Mouse (Mus musculus): ENCODE data around the gene Tspan32. TPM values are rescaled to one million over a fixed set of nuclear protein-coding genes. Genes with fewer than 3 reads are reported as not detected.

Tspan32 gene
- polyA plus RNA-seq, 1 experiment from 2014 or later: 3.4 TPM

DNA sequence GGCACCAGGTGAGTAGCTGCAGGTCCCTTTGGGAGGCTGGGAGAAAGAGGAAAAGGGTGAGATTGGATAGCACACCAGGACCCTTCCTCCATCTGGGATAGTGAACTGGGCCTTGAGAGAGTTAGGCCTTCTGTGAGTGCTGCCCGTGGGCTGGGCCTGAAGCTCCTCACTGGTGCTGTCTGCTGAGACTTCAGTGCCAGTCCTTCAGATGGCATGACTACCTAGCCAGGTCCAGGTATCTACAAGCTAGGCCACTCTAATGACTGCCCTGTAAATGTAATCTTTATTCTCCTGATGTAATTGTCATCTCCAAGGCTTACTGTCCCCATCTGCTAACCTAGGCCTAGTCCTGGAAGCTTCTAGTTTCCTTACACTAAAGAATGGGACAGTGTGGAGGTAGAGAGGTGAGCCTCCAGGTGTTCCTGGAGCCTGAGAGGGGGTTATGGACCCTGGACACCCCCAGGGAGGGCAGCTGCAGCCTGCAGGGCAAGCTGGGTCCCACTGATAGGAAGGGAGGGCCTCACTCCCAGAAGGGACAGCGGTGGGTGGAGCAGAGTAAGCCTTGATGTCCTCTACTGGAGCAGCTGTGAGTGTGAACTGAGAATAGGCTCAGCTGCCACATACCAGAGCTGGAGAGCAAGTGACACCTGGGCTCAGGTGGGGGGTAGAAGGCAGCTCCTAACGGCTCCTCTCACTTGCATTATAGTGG lies 9.1 kb upstream of the Tspan32 start:
- H3K27ac ChIP-seq: no peak overlapping the region
- H3K27me3 ChIP-seq: no peaks in the 10 kb centered on the region
- no peak overlapping the region for H3K4me3 ChIP-seq
- no peak overlapping the region for H3K4me2 ChIP-seq (replicated peaks)
- WGBS: 68% methylated on average over 3 of the region's 3 CpGs
- no peaks in the 10 kb centered on the region for H3K36me3 ChIP-seq
- H3K9me3 ChIP-seq: no peaks in the 10 kb centered on the region
- no peak overlapping the region for H3K9ac ChIP-seq
- no peak; the same call in 1 of the 2 replicates for ATAC-seq (ENCODE audit: low FRiP score, low read depth)
- H3K4me1 ChIP-seq: peaks cover 17% of the 10 kb centered on the region; the same call in 1 of the 2 replicates

DNA sequence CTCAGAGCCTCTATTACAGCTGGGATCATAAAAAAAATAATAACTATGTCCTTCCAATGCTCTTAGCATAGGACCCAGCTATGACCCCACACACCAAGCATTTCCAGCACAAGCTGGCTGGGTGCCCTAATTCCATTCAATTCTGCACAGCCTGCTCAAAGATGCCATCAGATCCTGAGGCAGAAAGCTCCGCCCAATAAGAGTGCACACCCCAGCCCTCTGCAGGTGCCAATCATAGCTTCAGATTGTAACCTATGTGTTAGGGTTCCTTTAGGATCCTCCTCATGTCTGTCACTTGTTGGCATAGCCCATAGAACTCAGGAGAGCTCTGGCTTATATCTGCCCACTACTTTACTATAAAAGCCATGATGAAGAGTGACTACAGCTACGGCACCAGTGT lies 7.8 kb upstream of the Tspan32 start:
- Histone ChIP-seq H3K9me3 (no peaks in the 10 kb centered on the region), H3K27ac (no peak overlapping the region), H3K4me2 (replicated peaks) (no peak overlapping the region), H3K27me3 (no peaks in the 10 kb centered on the region), H3K9ac (no peak overlapping the region), H3K36me3 (no peaks in the 10 kb centered on the region), H3K4me1 (peaks cover 17% of the 10 kb centered on the region; the same call in 1 of the 2 replicates), H3K4me3 (no peak overlapping the region)
- WGBS: 80% methylated on average over 2 of the region's 2 CpGs
- ATAC-seq (ENCODE audit: low FRiP score, low read depth): no peak

DNA sequence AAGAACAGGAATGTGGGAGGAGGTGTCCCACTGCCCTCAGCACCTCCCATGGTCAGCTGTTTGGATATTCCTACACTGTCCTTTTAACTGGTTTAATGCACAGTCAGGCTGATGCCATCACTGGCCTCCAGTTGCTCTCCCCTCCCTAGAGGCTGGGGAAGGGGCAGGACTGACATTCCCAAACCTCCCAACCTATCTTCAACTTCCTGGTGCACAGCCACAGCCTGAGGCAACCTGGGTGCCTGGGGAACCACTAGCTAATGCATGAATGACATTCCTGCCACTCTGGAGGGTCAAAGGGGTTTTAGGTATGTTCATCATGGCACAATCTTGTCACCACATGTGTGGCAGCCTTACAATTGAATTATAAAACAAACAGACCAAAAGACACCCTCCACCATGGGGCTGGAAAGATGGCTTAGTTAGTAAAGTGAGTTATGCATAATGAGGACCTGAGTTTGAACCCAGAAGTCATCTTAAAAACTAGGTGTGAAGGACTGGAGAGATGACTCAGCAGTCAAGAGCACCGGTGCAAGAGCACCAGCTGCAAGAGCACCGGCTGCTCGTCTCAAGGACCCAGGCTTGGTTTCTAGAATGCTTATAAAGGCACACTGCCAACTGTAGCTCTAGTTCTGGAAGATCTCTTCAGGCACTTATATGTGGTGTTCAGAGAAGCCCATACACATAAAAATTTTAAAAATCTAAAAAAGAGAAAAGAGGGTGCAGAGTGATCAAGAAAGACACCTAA lies 7.3 kb upstream of the Tspan32 start:
- Histone ChIP-seq H3K9me3 (no peaks in the 10 kb centered on the region), H3K27me3 (no peaks in the 10 kb centered on the region), H3K4me1 (peaks cover 17% of the 10 kb centered on the region; the same call in 1 of the 2 replicates), H3K4me2 (replicated peaks) (no peak overlapping the region), H3K27ac (no peak overlapping the region), H3K4me3 (no peak overlapping the region), H3K9ac (no peak overlapping the region), H3K36me3 (no peaks in the 10 kb centered on the region)
- 53% methylated on average over 3 of the region's 3 CpGs for WGBS
- no peak for ATAC-seq (ENCODE audit: low FRiP score, low read depth)

DNA sequence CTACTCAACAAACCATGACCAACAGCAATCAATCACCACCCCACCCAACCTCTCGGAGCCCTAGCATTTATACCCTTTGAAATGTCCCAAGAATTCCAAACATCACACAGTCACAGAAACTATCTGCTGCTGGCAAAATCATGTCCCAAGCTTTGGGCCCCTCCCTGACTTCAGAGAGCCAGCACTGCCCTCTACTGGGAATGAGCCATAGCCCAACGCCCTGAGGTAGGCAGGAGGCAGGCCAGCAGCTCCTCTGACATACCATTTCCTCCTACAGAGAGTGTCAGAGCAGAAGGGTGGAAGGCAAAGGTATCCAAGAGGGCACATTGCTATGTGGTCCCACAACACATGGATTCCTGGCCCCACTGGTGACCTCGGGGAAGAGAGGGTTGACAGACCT lies 2.2 kb upstream of the Tspan32 start:
- Histone ChIP-seq H3K9ac (no peak overlapping the region), H3K4me2 (replicated peaks) (no peak overlapping the region), H3K4me3 (no peak overlapping the region), H3K4me1 (peaks cover 37% of the 10 kb centered on the region), H3K36me3 (no peaks in the 10 kb centered on the region), H3K27ac (no peak overlapping the region), H3K9me3 (no peaks in the 10 kb centered on the region), H3K27me3 (no peaks in the 10 kb centered on the region)
- 23% methylated on average over 3 of the region's 3 CpGs for WGBS
- ATAC-seq (ENCODE audit: low FRiP score, low read depth): no peak

DNA sequence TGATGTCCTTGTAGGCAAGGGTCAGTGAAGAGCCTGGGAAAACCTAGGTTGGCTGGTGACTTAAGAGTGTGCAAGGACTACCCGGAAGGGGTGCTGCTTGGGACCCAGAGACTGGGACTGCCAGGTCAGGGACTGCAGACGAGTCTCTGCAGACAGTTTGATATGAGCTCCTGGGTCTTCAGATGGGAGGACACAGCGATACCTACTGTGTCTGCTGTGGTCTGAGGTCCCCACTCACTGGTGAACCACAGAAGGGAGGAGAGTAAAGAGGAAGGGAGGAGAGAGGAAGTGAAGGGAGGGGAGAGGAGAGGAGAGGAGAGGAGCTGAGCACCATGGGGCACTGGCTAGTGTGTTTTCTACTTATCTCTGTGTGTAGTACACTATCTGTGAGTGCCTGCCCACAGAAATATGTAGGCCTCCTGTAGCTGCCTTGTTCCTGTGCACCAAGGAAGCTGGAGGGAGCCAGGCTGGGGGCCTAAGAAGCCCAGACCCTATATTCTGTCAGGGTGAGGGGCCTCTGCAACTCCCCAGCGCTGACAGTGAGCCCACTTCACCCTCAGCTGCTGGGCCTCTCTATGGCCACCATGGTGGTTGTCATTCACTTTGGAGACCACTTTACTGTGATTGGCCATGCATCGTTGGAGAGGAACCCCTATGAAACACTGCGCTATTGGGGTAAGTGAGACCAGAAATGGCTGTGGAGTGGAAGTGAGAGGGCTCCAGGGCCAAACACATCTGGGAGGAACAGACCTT lies 674 bp downstream of the Tspan32 start:
- peak overlapping the region; percentile 65; the same call in 1 of the 2 replicates for H3K27ac ChIP-seq
- WGBS: 84% methylated on average over 6 of the region's 6 CpGs
- no peaks in the 10 kb centered on the region for H3K9me3 ChIP-seq
- no peaks in the 10 kb centered on the region for H3K27me3 ChIP-seq
- no peaks in the 10 kb centered on the region for H3K36me3 ChIP-seq
- H3K4me3 ChIP-seq: no peak overlapping the region
- H3K4me2 ChIP-seq (replicated peaks): peak overlapping the region; percentile 19; the same call in 1 of the 2 replicates
- H3K9ac ChIP-seq: peak overlapping the region; percentile 19; the same call in 1 of the 2 replicates
- H3K4me1 ChIP-seq: peaks cover 57% of the 10 kb centered on the region
- no peak for ATAC-seq (ENCODE audit: low FRiP score, low read depth)

DNA sequence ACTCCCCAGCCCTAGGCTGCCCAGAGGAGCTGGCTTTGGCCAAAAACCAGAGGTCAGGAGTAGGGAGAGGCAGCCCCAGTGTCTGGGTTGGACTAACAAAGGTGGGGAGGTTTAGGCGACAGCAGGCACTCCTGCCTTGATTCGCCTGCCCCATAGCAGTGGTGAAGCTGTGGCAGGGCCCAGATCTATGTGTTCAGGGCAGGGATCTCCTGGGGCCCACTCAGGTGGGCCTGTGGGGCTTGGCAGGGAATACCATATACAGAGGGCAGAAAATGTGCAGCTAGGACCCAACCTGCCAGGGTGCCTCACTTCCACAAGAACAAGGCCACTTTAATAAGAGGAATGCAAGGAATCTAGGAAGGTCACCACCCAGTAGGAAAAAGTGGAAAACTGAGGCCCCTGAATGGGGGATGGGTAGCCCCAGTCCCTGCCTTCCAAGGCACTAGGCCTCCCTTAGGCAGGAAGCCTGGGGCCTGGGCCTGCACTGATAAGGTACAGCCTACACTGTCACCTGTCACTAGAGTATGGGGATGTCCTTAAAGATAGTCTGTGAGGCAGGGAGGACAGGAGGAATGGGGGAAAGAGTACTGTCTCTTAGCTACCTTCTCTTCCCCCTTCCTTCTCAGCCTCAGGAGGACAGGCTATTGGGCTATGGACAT lies 1.4 kb downstream of the Tspan32 start:
- no peaks in the 10 kb centered on the region for H3K27me3 ChIP-seq
- H3K9me3 ChIP-seq: no peaks in the 10 kb centered on the region
- peak overlapping the region; percentile 99; the same call in 1 of the 2 replicates for H3K27ac ChIP-seq
- 93% methylated on average over 2 of the region's 2 CpGs for WGBS
- ATAC-seq (ENCODE audit: low FRiP score, low read depth): no peak
- H3K4me1 ChIP-seq: peaks cover 63% of the 10 kb centered on the region
- H3K9ac ChIP-seq: peak overlapping the region; percentile 19; the same call in 1 of the 2 replicates
- H3K4me3 ChIP-seq: no peak overlapping the region
- peak overlapping the region; percentile 42 for H3K4me2 ChIP-seq (replicated peaks)
- H3K36me3 ChIP-seq: no peaks in the 10 kb centered on the region

DNA sequence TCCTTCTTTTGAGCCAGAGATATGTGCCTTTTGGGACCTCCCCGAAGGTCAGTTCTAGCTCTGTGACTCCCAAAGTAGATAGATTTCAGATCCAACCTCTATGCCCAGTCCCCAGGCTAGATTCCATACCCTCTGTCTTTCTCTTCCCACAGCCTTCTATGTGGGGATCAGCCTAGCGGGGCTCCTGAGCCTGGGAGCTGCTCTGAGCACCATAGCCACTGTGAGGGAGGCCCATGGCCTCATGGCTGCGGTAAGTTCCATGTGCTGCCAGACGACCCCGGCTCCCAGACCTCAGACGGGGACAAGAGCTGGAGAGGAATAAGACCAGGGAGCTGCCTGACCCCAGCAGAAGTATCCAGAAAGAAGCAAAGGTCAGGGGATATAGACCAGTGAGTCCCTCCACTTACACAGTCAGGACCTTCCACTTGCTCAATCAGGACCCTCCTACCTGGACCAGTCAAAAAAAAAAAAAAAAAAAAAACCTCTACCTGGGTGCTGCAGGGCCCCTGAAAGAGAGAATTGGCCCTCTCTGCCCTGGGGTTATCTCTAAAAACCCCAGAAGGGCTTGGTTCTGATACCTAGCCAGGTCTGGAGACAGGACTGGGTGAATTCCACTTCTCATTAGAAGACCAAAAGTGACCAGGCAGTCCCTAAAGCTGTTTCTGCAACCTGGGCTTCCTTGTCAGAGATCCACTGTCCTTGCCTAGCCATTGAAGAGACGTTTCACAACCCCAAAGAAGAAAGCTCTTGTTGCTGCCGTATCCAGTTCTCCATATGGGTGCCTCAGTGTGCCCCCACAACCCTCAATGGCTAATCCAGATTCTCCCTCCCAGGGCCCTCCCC lies 2.1 kb downstream of the Tspan32 start:
- Histone ChIP-seq H3K9ac (no peak overlapping the region), H3K4me1 (peaks cover 67% of the 10 kb centered on the region), H3K27ac (peak overlapping the region; percentile 99), H3K36me3 (no peaks in the 10 kb centered on the region), H3K27me3 (no peaks in the 10 kb centered on the region), H3K4me2 (replicated peaks) (peak overlapping the region; percentile 42), H3K9me3 (no peaks in the 10 kb centered on the region), H3K4me3 (no peak overlapping the region)
- 79% methylated on average over 8 of the region's 8 CpGs for WGBS
- ATAC-seq (ENCODE audit: low FRiP score, low read depth): no peak

DNA sequence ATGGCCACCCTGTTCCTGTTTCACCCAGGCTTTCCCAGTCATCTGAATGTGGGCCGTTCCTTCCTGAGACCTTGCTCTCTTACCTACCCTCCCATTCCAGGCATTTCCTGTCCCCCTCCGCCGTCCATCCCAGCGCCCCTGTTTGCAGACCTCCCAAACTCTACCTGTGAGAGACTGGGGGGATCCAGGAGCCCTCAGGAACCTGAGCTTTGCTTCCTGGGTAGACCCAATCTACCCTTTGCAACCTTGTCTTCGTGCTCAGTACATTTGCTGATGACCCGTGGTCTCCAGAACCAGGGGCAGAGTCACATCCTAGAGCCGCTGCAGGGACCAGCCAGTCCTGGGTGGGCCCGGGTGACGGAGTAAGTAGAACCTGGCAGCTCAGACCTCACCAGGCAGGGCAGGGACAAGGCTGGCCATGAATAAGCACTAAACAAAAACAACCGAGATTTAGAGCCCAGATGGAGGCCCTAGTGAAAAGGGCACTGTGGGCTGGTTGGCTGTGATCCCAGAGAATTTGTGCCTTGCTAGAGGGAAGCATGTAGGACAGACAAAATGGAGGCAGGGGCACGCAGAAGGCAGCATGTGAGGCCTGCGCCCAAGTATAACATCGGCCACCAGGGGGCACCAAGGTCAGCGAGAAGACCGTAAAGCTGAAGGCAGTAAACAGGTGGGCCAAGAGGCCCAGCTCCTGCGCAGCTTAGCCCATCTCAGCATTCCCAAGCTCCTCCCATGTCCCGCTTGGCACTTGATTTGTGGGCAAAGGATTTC lies 2.9 kb downstream of the Tspan32 start:
- Histone ChIP-seq H3K4me1 (peaks cover 70% of the 10 kb centered on the region), H3K27me3 (no peaks in the 10 kb centered on the region), H3K9ac (peak overlapping the region; percentile 35; the same call in 1 of the 2 replicates), H3K36me3 (no peaks in the 10 kb centered on the region), H3K4me2 (replicated peaks) (peak overlapping the region; percentile 55), H3K4me3 (no peak overlapping the region), H3K27ac (peak overlapping the region; percentile 99), H3K9me3 (no peaks in the 10 kb centered on the region)
- WGBS: 33% methylated on average over 17 of the region's 17 CpGs
- peak; percentile 73 for ATAC-seq (ENCODE audit: low FRiP score, low read depth)

DNA sequence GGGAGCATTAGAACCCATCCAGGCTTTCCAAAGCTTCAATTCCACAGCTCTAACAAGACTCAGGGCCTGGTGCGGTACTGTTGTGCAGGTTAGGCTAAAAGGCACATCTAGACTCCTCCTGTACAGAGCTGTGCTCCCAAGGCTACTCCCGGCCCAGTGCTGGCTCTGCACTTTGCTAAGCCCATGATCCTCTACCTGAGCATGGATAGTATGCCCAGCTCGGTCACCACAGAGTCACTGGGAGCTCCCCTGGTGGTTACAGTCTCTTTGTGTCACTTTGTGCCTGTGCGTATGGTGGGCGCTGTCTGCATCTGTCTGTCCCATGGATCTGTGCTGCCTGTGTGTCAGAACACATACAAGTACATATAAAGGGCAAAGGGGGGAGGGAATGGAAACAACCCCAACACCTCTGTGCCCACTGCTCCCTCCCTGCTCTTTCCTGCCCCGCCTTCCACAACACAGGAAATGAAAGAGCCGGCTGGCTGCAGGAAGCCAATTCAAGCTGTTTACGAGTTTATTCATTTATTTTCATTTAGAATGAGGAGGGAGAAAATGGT lies 3.6 kb downstream of the Tspan32 start:
- Histone ChIP-seq H3K36me3 (no peaks in the 10 kb centered on the region), H3K4me2 (replicated peaks) (peak overlapping the region; percentile 55), H3K4me3 (peak overlapping the region; percentile 7; the same call in 1 of the 2 replicates), H3K9me3 (no peaks in the 10 kb centered on the region), H3K27me3 (no peaks in the 10 kb centered on the region), H3K4me1 (peaks cover 69% of the 10 kb centered on the region), H3K9ac (no peak overlapping the region), H3K27ac (peak overlapping the region; percentile 99)
- ATAC-seq (ENCODE audit: low FRiP score, low read depth): peak; percentile 75
- WGBS: 13% methylated on average over 8 of the region's 8 CpGs

DNA sequence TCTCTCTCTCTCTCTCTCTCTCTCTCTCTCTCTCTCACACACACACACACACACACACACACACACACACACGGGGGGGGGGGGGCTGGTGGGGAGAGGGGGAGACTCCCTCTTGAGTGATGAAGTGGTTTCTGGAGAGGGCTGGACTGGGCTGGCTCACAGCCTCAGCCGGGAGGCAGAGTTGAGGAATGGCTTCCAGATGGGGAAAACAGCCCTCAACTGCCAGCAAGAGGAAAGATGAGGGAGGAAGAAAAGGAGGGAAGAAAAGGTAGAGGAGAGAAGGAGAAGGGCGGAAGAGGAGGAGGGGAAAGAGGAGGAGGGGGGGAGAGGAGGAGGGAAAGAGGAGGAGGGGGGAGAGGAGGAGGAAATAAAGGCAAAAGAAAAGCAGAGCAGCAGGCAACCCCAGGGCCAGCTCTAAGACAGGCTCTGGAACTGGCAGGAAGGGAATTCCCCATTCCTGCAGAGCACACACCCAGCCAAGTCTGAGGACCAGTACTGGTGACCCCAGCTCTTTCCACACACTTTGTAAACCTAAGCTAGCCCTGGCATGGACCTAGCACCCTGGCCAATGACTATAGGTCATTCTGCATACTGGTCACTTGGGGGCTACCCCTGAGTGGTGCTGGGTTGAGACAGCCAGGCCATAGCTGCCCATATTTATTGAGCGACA lies 4.3 kb downstream of the Tspan32 start:
- 33% methylated on average over 2 of the region's 4 CpGs for WGBS

More for the DNA sequence above, 4.3 kb downstream of the Tspan32 start:
- peak overlapping the region; percentile 99 for H3K27ac ChIP-seq
- peaks cover 69% of the 10 kb centered on the region for H3K4me1 ChIP-seq
- H3K9me3 ChIP-seq: no peaks in the 10 kb centered on the region
- H3K27me3 ChIP-seq: no peaks in the 10 kb centered on the region
- H3K4me3 ChIP-seq: 0 out of 2 replicates have a peak overlapping the region, but pooled peaks have one; percentile 18
- no peaks in the 10 kb centered on the region for H3K36me3 ChIP-seq
- peak overlapping the region; percentile 55 for H3K4me2 ChIP-seq (replicated peaks)
- ATAC-seq (ENCODE audit: low FRiP score, low read depth): peak; percentile 84
- H3K9ac ChIP-seq: peak overlapping the region; percentile 59
